Mouse (Mus musculus) neural tube, embryonic 14.5 days (tissue): Measurements from ENCODE around the gene Elof1. TPM values are rescaled to one million over a fixed set of nuclear protein-coding genes. Genes with fewer than 3 reads are reported as not detected.
"Not testable (repeated sequence)": the region's sequence is repeated elsewhere in the genome, so short reads cannot be mapped to it uniquely, and the experiment has no call there.

ENCODE experiments used
- ATAC-seq: fragments of 200-750 bp; cut with Nextera tagmentation; 2 replicates; pipeline ENCODE4 v1.8.0; 2017; ENCODE audit warnings: low read depth, mild to moderate bottlenecking, moderate TSS enrichment, moderate library complexity
- H3K27ac ChIP-seq: fragments of 300-500 bp; sonication (generic); 2 replicates; pipeline ENCODE4 v1.5.1; 2014; ENCODE audit warnings: low read depth, mild to moderate bottlenecking, control low read depth, low read length, moderate library complexity, mixed read lengths
- H3K27me3 ChIP-seq: fragments of 300-500 bp; sonication (generic); 2 replicates; pipeline ENCODE4 v1.6.1; 2014; ENCODE audit warnings: low read length; ENCODE audit not compliant: control insufficient read depth, insufficient read depth
- H3K36me3 ChIP-seq: fragments of 300-500 bp; sonication (generic); 2 replicates; pipeline ENCODE4 v1.6.1; 2014; ENCODE audit warnings: low read length, mixed read lengths; ENCODE audit not compliant: control insufficient read depth, insufficient read depth
- H3K4me1 ChIP-seq: fragments of 300-500 bp; sonication (generic); 2 replicates; pipeline ENCODE4 v1.6.1; 2014; ENCODE audit warnings: low read length; ENCODE audit not compliant: control insufficient read depth, insufficient read depth
- H3K4me2 ChIP-seq: fragments of 300-500 bp; sonication (generic); 2 replicates; pipeline ENCODE4 v1.6.1; 2014; ENCODE audit warnings: mild to moderate bottlenecking, low read depth, low read length, control low read depth
- H3K4me3 ChIP-seq: fragments of 300-500 bp; sonication (generic); 2 replicates; pipeline ENCODE4 v1.5.1; 2014; ENCODE audit warnings: low read depth, low read length, control low read depth, mixed read lengths
- H3K9ac ChIP-seq: fragments of 300-500 bp; sonication (generic); replicated peaks from 2 replicates; pipeline ENCODE4 v1.6.1; 2014; ENCODE audit warnings: low read depth, mild to moderate bottlenecking, control low read depth, low read length, mixed read lengths
- H3K9me3 ChIP-seq: fragments of 300-500 bp; sonication (generic); 2 replicates; pipeline ENCODE4 v1.6.1; 2016; ENCODE audit warnings: low read length; ENCODE audit not compliant: control insufficient read depth
- WGBS: fragments of 180-500 bp; shearing (Covaris S2); extraction: QIAGEN DNeasy Blood & Tissue Kit; methylation state at CpG from one replicate; pipeline ENCODE4 v1.1.7; 2014; 5-methylcytosine and 5-hydroxymethylcytosine counted together
- polyA plus RNA-seq: library from polyadenylated mRNA; unstranded; fragments of >200 nt; fragmentation: Nextera tagmentation; extraction: Ambion mirVana; gene quantifications from 2 replicates; pipeline ENCODE4 v1.2.1, GENCODE M21; 2014

The Elof1 gene
- polyA plus RNA-seq, 1 experiment from 2014 or later, result 196 TPM

GRCm38 (mm10) chr9:22156497-22157245 is 39.7 kb upstream of the Elof1 start, which contains the start of gene Pigyl:
Gene Pigyl, plus strand, starts transcription at chr9:22156846.
- H3K27me3 ChIP-seq, result no peaks in the 10 kb centered on the region
- peaks cover 9% of the 10 kb centered on the region for H3K4me1 ChIP-seq
- under 1% methylated on average over 60 of the region's 65 CpGs for WGBS
- H3K9ac ChIP-seq, result peak within 1 kb of the TSS; percentile 84
- H3K4me2 ChIP-seq, result peak within 1 kb of the TSS; percentile 64
- H3K27ac ChIP-seq, result peak within 1 kb of the TSS; percentile 88
- H3K36me3 ChIP-seq, result no peaks in the 10 kb centered on the region; the same call in 1 of the 2 replicates
- ATAC-seq, result peak; percentile 98
- H3K4me3 ChIP-seq, result peak within 1 kb of the TSS; percentile 62
- H3K9me3 ChIP-seq, result no peaks in the 10 kb centered on the region

GRCm38 (mm10) chr9:22155614-22156013 is 38.6 kb upstream of the Elof1 start:
- peaks cover 9% of the 10 kb centered on the region for H3K4me1 ChIP-seq
- no peak overlapping the region for H3K9ac ChIP-seq
- H3K9me3 ChIP-seq, result no peaks in the 10 kb centered on the region
- 27% methylated on average over 10 of the region's 10 CpGs for WGBS
- H3K27ac ChIP-seq, result no peak overlapping the region
- no peaks in the 10 kb centered on the region for H3K27me3 ChIP-seq
- peak; percentile 13 for ATAC-seq
- no peaks in the 10 kb centered on the region; the same call in 1 of the 2 replicates for H3K36me3 ChIP-seq
- no peak overlapping the region for H3K4me3 ChIP-seq
- H3K4me2 ChIP-seq, result peak overlapping the region; percentile 64; the same call in 1 of the 2 replicates

- Histone ChIP-seq H3K9ac (no peak overlapping the region), H3K4me1 (peaks cover 9% of the 10 kb centered on the region), H3K4me2 (no peak overlapping the region), H3K4me3 (no peak overlapping the region), H3K9me3 (no peaks in the 10 kb centered on the region; the same call in 1 of the 2 replicates), H3K27me3 (no peaks in the 10 kb centered on the region), H3K27ac (no peak overlapping the region), H3K36me3 (no peaks in the 10 kb centered on the region; the same call in 1 of the 2 replicates)
- ATAC-seq, result no peak
- WGBS, result 92% methylated on average over 3 of the region's 3 CpGs
Measured at GRCm38 (mm10) chr9:22153810-22154209, 36.8 kb upstream of the Elof1 start.

- no peaks in the 10 kb centered on the region; the same call in 1 of the 2 replicates for H3K9me3 ChIP-seq
- H3K4me1 ChIP-seq, result no peaks in the 10 kb centered on the region
- no peak overlapping the region for H3K9ac ChIP-seq
- no peaks in the 10 kb centered on the region for H3K27me3 ChIP-seq
- no peak overlapping the region for H3K4me2 ChIP-seq
- H3K4me3 ChIP-seq, result no peak overlapping the region
- no peak for ATAC-seq
- H3K27ac ChIP-seq, result no peak overlapping the region
- WGBS, result 88% methylated on average over 2 of the region's 2 CpGs
- H3K36me3 ChIP-seq, result no peaks in the 10 kb centered on the region
Measured at GRCm38 (mm10) chr9:22150946-22151345, 34.0 kb upstream of the Elof1 start.

GRCm38 (mm10) chr9:22150249-22150693 is 33.3 kb upstream of the Elof1 start:
- H3K36me3 ChIP-seq, H3K9me3 ChIP-seq, ATAC-seq, H3K4me1 ChIP-seq, H3K27me3 ChIP-seq, H3K27ac ChIP-seq, H3K4me2 ChIP-seq, H3K9ac ChIP-seq, H3K4me3 ChIP-seq: not testable (repeated sequence)
- WGBS, result 84% methylated on average over 7 of the region's 7 CpGs

GRCm38 (mm10) chr9:22149426-22150248 is 32.7 kb upstream of the Elof1 start:
- ATAC-seq, result no peak
- Histone ChIP-seq H3K36me3 (no peaks in the 10 kb centered on the region), H3K4me1 (no peaks in the 10 kb centered on the region), H3K27ac (no peak overlapping the region), H3K9ac (no peak overlapping the region), H3K9me3 (no peaks in the 10 kb centered on the region; the same call in 1 of the 2 replicates), H3K4me2 (no peak overlapping the region), H3K27me3 (no peaks in the 10 kb centered on the region), H3K4me3 (no peak overlapping the region)
- WGBS, result 80% methylated on average over 20 of the region's 20 CpGs

- Histone ChIP-seq H3K4me1 (no peaks in the 10 kb centered on the region), H3K27me3 (no peaks in the 10 kb centered on the region), H3K9me3 (no peaks in the 10 kb centered on the region; the same call in 1 of the 2 replicates), H3K4me2 (no peak overlapping the region), H3K4me3 (no peak overlapping the region), H3K9ac (no peak overlapping the region), H3K27ac (no peak overlapping the region), H3K36me3 (no peaks in the 10 kb centered on the region)
- no peak for ATAC-seq
- WGBS, result 90% methylated on average over 6 of the region's 8 CpGs
Measured at GRCm38 (mm10) chr9:22144304-22144965, 27.5 kb upstream of the Elof1 start.

GRCm38 (mm10) chr9:22143108-22144037 is 26.4 kb upstream of the Elof1 start:
- ATAC-seq, result peak; percentile 54; the same call in 1 of the 2 replicates
- Histone ChIP-seq H3K9me3 (no peaks in the 10 kb centered on the region), H3K27me3 (no peaks in the 10 kb centered on the region), H3K27ac (no peak overlapping the region), H3K9ac (no peak overlapping the region), H3K36me3 (no peaks in the 10 kb centered on the region), H3K4me1 (no peaks in the 10 kb centered on the region), H3K4me3 (no peak overlapping the region), H3K4me2 (no peak overlapping the region)
- 55% methylated on average over 17 of the region's 17 CpGs for WGBS
